Mouse (Mus musculus) CD4-positive, CD25-positive, alpha-beta regulatory T cell, adult 4 months (primary cell): ENCODE data around the gene Pcgf5. TPM values are rescaled to one million over a fixed set of nuclear protein-coding genes. Genes with fewer than 3 reads are reported as not detected.

Experiments used
- ATAC-seq: one replicate; pipeline ENCODE4 v1.8.0; 2017
- polyA plus RNA-seq, 2 experiments: library from polyadenylated mRNA; unstranded; fragments of 100-300 nt; shearing (Covaris generic); gene quantifications; one replicate each; pipeline ENCODE4 v1.2.1; 2017

The Pcgf5 gene
- polyA plus RNA-seq, 2 experiments from 2014 or later = 43.5 to 51.8 TPM

DNA sequence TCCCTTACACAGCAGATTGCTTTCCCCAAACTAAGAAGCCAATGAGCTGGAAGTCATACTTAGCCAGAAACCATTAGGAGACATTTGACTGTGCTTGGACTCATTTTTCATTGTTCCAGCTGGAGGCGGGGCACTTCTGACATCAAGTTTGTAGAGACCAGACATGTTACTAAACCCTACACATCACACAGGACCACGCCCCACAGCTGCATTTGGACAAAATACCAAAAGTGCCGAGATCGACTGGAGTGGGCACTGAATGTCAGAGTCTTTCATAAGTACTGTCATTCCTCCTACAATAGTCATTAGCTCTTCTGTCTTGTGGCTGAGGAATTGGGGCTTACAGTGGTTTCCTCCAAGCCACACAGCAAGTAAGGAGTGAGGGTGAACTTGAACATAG lies 148.4 kb downstream of the Pcgf5 start:
- no peak for ATAC-seq

DNA sequence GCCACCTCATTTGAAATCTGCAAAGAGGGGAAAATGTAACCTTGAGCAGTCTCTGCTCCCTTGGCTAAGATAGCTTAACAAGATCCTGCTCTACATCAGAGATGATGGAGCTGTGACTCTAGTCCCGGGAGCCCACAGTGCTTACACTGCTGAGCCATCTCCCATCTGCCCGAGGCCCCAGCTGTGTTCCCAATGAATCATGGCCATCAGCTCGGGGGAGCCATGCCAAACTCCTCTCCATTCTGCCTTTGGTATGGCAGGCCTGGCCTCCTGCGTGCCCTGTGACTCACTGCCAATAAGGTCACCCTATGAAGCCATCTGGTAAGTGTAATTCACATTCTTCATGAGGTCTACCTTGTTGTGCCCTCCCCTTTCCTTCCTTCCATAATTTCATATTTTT lies 149.0 kb downstream of the Pcgf5 start:
- ATAC-seq = no peak

DNA sequence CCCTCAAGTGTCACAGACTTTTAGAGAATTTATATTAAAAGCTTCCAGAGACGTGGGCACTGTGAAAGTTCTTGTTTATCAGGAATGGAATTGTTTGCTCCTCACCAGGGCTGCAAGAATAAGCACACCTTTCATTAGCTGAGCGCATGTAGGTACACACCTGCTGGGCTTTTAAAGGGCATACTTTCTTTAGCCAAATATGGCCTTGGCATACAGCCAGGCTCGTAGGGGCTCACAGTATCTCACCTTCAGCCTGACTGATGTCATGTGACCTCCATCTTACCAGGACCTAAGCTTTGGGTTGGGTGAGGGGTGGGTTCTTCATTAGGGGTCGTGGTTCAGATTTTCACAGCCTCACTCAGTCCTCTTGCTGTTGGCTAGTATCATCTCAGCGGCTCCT lies 149.6 kb downstream of the Pcgf5 start:
- no peak for ATAC-seq

DNA sequence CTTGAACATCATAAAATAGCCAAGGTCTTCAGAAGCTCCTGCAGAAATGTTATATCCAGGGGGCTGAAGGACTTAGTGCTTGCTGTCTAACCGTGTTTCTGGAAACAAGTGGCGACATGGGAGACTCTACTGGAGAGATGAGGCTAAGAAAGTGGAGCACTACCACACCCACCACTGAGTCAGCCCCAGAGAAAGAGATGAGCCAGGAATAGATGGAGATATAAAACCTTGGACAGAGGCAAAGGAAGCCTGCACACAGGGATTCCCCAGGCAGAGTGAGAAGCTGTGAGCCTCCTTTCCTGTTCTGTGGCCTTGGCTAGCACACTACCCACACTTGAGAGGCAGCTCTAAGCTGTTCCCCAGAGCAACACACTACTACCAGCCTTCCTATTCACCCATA lies 156.6 kb downstream of the Pcgf5 start:
- ATAC-seq = no peak

Other genes with a start within 250 kb of the Pcgf5 start
- not detected for gene Ankrd1, start 228.2 kb upstream of the Pcgf5 start, polyA plus RNA-seq
- 1 to 10 TPM; 1.2 to 1.5 TPM for gene Hectd2, start 206.3 kb downstream of the Pcgf5 start, polyA plus RNA-seq